Mouse (Mus musculus): ENCODE data around the gene Dock9.

DNA sequence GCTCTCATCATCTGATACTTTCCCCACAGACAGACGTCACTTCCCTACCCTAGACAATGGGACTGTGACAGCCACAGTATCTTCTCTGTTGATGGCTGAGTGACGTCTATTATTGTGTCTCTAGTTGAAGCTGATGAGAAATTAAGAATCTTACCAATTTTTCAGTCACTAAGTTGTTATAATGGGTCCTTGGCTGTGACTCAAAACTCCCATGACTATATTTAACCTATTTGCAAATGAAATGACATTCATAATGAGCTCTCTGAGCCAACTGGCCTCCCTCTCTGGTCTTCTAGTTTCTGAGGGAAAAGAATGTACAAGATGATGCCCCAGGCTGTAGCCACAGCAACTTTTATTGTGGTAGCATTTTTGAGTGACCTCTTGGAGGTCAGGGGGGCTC lies 153.3 kb downstream of the Dock9 start:
- TF ChIP-seq TBP (conservative IDR thresholded peaks at IDR 0.05; ENCODE audit: low read depth, low read length), result no peak
- TF ChIP-seq CTCF (conservative IDR thresholded peaks at IDR 0.05 in 1 of 2, IDR thresholded peaks at IDR 0.05 in 1 of 2; ENCODE audit: low read depth in 2 of 2, low read length in 2 of 2), result no peak
- TF ChIP-seq POLR2AphosphoS2 (IDR thresholded peaks at IDR 0.05; ENCODE audit: low read depth, low read length), result no peak
- no peak for TF ChIP-seq POLR2A (IDR thresholded peaks at IDR 0.05; ENCODE audit: low read depth, low read length)
- no peak for TF ChIP-seq EP300 (IDR thresholded peaks at IDR 0.05; ENCODE audit: low read length)
- TF ChIP-seq KAT2A (IDR thresholded peaks at IDR 0.05; ENCODE audit: insufficient replicate concordance, low read length), result no peak

Measured in CH12.LX (cell line).